Mouse (Mus musculus) midbrain, postnatal 0 days (tissue): ENCODE data around the gene Muc2. TPM values are rescaled to one million over a fixed set of nuclear protein-coding genes. Genes with fewer than 3 reads are reported as not detected.

Source experiments
- ATAC-seq: fragments of 200-750 bp; cut with Nextera tagmentation; 2 replicates; pipeline ENCODE4 v1.8.0; 2017; ENCODE audit warnings: moderate number of reproducible peaks, mild to moderate bottlenecking, moderate TSS enrichment, moderate library complexity; ENCODE audit not compliant: low FRiP score
- DNase-seq: peaks from one replicate; pipeline ENCODE4 v3.0.0-alpha.2; 2015; ENCODE audit warnings: low spot score
- H3K27ac ChIP-seq: fragments of 300-500 bp; sonication (generic); 2 replicates; pipeline ENCODE4 v1.5.1; 2014; ENCODE audit warnings: low read depth, mild to moderate bottlenecking, low read length, mixed read lengths
- H3K27me3 ChIP-seq: fragments of 300-500 bp; sonication (generic); 2 replicates; pipeline ENCODE4 v1.6.1; 2014; ENCODE audit warnings: low read length, control low read depth, mixed read lengths; ENCODE audit not compliant: insufficient read depth
- H3K36me3 ChIP-seq: fragments of 300-500 bp; sonication (generic); 2 replicates; pipeline ENCODE4 v1.6.1; 2014; ENCODE audit warnings: low read length, control low read depth, mixed read lengths; ENCODE audit not compliant: insufficient read depth
- H3K4me1 ChIP-seq: fragments of 300-500 bp; sonication (generic); 2 replicates; pipeline ENCODE4 v1.6.1; 2014; ENCODE audit warnings: mild to moderate bottlenecking, control low read depth, antibody characterized with exemption, low read length, mixed read lengths; ENCODE audit not compliant: insufficient read depth
- H3K4me2 ChIP-seq: fragments of 300-500 bp; sonication (generic); 2 replicates; pipeline ENCODE4 v1.6.1; 2014; ENCODE audit warnings: low read depth, mild to moderate bottlenecking, low read length, mixed read lengths; ENCODE audit not compliant: poor library complexity, severe bottlenecking
- H3K4me3 ChIP-seq: fragments of 300-500 bp; sonication (generic); 2 replicates; pipeline ENCODE4 v1.5.1; 2014; ENCODE audit warnings: low read depth, mild to moderate bottlenecking, low read length, moderate library complexity
- H3K9ac ChIP-seq: fragments of 300-500 bp; sonication (generic); replicated peaks from 2 replicates; pipeline ENCODE4 v1.6.1; 2014; ENCODE audit warnings: mild to moderate bottlenecking, low read length, moderate library complexity, mixed read lengths; ENCODE audit not compliant: poor library complexity, severe bottlenecking
- H3K9me3 ChIP-seq: fragments of 300-500 bp; sonication (generic); 2 replicates; pipeline ENCODE4 v1.6.1; 2016; ENCODE audit warnings: low read length, control low read depth
- CTCF ChIP-seq: IDR thresholded peaks from 2 replicates; pipeline ENCODE4 v1.5.1; 2016; ENCODE audit warnings: antibody characterized with exemption, mild to moderate bottlenecking
- WGBS: fragments of 180-500 bp; shearing (Covaris S2); extraction: QIAGEN DNeasy Blood & Tissue Kit; methylation state at CpG from one replicate; pipeline ENCODE4 v1.1.7; 2014; 5-methylcytosine and 5-hydroxymethylcytosine counted together
- polyA plus RNA-seq: library from polyadenylated mRNA; unstranded; fragments of >200 nt; fragmentation: Nextera tagmentation; extraction: Ambion mirVana; gene quantifications from 2 replicates; pipeline ENCODE4 v1.2.1, GENCODE M21; 2015
- total RNA-seq: library from RNA; depleted of rRNA; stranded (reverse); fragments of >200 nt; gene quantifications from 2 replicates; pipeline ENCODE4 v1.2.3, GENCODE M21; 2014

Gene Muc2
- total and polyA plus RNA-seq, 2 experiments from 2014 or later, result 0.58 to 0.77 TPM

GRCm38 (mm10) chr7:141770988-141771387, 80.8 kb downstream of the Muc2 start:
- ATAC-seq (no peak), DNase-seq (no peak)
- H3K9ac ChIP-seq, result no peak overlapping the region
- 83% methylated on average over 8 of the region's 8 CpGs for WGBS
- no peaks in the 10 kb centered on the region for H3K4me1 ChIP-seq
- H3K27me3 ChIP-seq, result no peaks in the 10 kb centered on the region
- H3K27ac ChIP-seq, result no peak overlapping the region
- H3K9me3 ChIP-seq, result no peaks in the 10 kb centered on the region
- no peak for TF ChIP-seq CTCF
- no peak overlapping the region for H3K4me3 ChIP-seq
- no peaks in the 10 kb centered on the region for H3K36me3 ChIP-seq
- H3K4me2 ChIP-seq, result no peak overlapping the region

GRCm38 (mm10) chr7:141772058-141772557, 82.0 kb downstream of the Muc2 start:
- Histone ChIP-seq H3K27ac (no peak overlapping the region), H3K4me3 (no peak overlapping the region), H3K36me3 (no peaks in the 10 kb centered on the region), H3K4me2 (no peak overlapping the region), H3K4me1 (no peaks in the 10 kb centered on the region), H3K27me3 (no peaks in the 10 kb centered on the region), H3K9ac (no peak overlapping the region), H3K9me3 (no peaks in the 10 kb centered on the region)
- 40% methylated on average over 1 of the region's 1 CpGs for WGBS
- no peak for TF ChIP-seq CTCF
- no peak for DNase-seq
- no peak for ATAC-seq

- H3K9me3 ChIP-seq, result no peaks in the 10 kb centered on the region
- no peaks in the 10 kb centered on the region for H3K36me3 ChIP-seq
- ATAC-seq (no peak), DNase-seq (no peak)
- TF ChIP-seq CTCF, result no peak
- no peaks in the 10 kb centered on the region for H3K4me1 ChIP-seq
- no peaks in the 10 kb centered on the region for H3K27me3 ChIP-seq
- 87% methylated on average over 2 of the region's 2 CpGs for WGBS
- no peak overlapping the region for H3K4me3 ChIP-seq
- no peak overlapping the region for H3K27ac ChIP-seq
- no peak overlapping the region for H3K9ac ChIP-seq
- H3K4me2 ChIP-seq, result no peak overlapping the region
Observed at GRCm38 (mm10) chr7:141774855-141775254, 84.7 kb downstream of the Muc2 start.

GRCm38 (mm10) chr7:141776199-141776598, 86.1 kb downstream of the Muc2 start:
- WGBS, result 89% methylated on average over 5 of the region's 5 CpGs
- TF ChIP-seq CTCF, result no peak
- Histone ChIP-seq H3K27ac (no peak overlapping the region), H3K4me1 (no peaks in the 10 kb centered on the region), H3K4me2 (no peak overlapping the region), H3K9me3 (no peaks in the 10 kb centered on the region), H3K27me3 (no peaks in the 10 kb centered on the region), H3K36me3 (no peaks in the 10 kb centered on the region), H3K9ac (no peak overlapping the region), H3K4me3 (no peak overlapping the region)
- ATAC-seq (no peak), DNase-seq (no peak)

- no peak for TF ChIP-seq CTCF
- no peak for ATAC-seq
- 91% methylated on average over 6 of the region's 6 CpGs for WGBS
Observed at GRCm38 (mm10) chr7:141788677-141789452, 98.7 kb downstream of the Muc2 start, which contains the start of gene Muc5ac. Gene Muc5ac (plus strand): TSS chr7:141788972.

GRCm38 (mm10) chr7:141794251-141794650, 104.1 kb downstream of the Muc2 start:
- no peaks in the 10 kb centered on the region for H3K27me3 ChIP-seq
- H3K9ac ChIP-seq, result no peak overlapping the region
- H3K9me3 ChIP-seq, result no peaks in the 10 kb centered on the region
- H3K4me3 ChIP-seq, result no peak overlapping the region
- H3K27ac ChIP-seq, result no peak overlapping the region
- DNase-seq, result no peak
- no peak for TF ChIP-seq CTCF
- WGBS, result 88% methylated on average over 1 of the region's 1 CpGs
- ATAC-seq, result no peak
- no peaks in the 10 kb centered on the region for H3K4me1 ChIP-seq
- no peak overlapping the region for H3K4me2 ChIP-seq
- H3K36me3 ChIP-seq, result no peaks in the 10 kb centered on the region

More at GRCm38 (mm10) chr7:141788677-141789452, 98.7 kb downstream of the Muc2 start, which contains the start of gene Muc5ac:
- Histone ChIP-seq H3K4me3 (no peak within 1 kb of the TSS), H3K4me2 (no peak within 1 kb of the TSS), H3K27ac (no peak within 1 kb of the TSS), H3K9ac (no peak within 1 kb of the TSS), H3K36me3 (no peaks in the 10 kb centered on the region), H3K4me1 (no peaks in the 10 kb centered on the region), H3K27me3 (no peaks in the 10 kb centered on the region), H3K9me3 (no peaks in the 10 kb centered on the region)
- DNase-seq, result no peak
